Mouse (Mus musculus) T-helper 2 cell (primary cell): Measurements from ENCODE around the gene Polr3h.

Source experiments
- in situ Hi-C: fragments of 300-600 bp; cut with MboI, MseI; formaldehyde crosslinking; loops from one replicate; pipeline ENCODE4 v1.15.1; 2025; ENCODE audit warnings: high pct_unique_total_duplicates

The Polr3h gene

DNA sequence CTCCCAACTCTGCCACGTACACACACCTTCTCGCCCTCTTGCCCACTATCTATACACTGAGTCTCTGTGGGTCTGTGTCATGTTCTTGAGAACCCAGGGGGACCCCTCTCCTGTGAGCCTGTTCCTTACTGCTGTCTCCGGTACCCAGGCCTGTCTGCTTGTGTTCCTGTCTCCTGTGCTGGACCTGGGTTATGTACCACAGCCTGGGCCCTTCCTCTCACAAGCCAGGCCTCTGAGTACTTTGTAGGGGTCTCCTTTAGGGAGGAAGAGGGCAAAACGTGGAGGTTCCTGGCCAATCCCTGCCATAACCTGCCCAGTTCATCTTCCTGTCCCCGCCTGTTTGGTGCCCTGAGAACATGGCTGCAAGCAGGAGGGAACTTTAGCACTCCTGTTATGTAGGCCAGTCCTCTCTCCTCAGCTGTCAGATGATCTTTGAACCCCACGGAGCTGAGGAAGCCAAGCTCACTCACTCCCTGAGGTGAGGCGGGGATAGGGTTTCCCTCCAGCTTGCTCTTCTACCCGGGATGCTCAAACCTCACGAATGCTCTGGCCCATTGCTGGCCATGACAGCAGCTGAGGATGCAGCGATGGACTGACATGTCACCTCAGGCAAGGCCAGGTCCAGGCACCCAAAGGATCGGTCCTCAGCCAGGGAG, 23.6 kb upstream of the Polr3h start:
- in situ Hi-C loops, result loop anchor here (5.0 kb wide), 1 partner anchor 43 kb away; no protein-coding TSS in a partner anchor

DNA sequence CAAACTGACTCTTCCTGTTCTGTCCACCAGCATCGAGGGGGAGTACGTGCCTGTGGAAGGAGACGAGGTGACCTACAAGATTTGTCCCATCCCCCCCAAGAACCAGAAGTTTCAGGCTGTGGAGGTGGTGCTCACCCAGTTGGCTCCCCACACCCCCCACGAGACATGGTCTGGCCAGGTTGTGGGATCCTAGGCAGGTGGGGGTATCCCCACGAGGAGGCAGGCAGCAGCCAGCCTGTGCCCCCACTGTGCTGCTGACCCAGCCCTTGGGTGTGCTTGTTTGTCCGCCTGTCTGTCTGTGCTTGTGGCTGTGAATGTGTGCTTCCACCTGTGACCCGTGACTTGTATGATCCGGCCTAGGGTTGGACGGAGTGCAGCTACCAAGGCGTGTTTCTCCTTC, 23.0 kb upstream of the Polr3h start:
- in situ Hi-C loops, result no loop called here

GRCm38 (mm10) chr15:81943176-81943749, 17.2 kb upstream of the Polr3h start:
- in situ Hi-C loops, result no loop called here

DNA sequence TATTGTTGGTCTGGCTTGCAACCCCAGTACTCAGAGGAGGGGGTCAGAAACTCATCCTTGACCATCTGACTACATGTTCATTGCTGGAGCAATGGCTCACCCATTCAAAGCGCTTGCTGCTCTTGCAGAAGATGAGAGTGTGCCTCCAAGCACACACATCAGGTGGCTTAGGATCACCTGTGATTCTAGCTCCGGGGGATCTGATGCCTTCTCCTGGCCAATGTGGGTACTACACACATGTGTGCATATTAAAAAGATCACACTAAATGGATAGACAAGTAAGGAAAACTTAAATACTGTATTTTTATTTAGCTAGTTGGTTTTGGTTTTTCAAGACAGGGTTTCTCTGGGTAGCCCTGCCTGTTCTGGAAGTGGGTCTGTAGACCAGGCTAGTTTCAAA, 15.0 kb upstream of the Polr3h start:
- in situ Hi-C loops, result no loop called here

DNA sequence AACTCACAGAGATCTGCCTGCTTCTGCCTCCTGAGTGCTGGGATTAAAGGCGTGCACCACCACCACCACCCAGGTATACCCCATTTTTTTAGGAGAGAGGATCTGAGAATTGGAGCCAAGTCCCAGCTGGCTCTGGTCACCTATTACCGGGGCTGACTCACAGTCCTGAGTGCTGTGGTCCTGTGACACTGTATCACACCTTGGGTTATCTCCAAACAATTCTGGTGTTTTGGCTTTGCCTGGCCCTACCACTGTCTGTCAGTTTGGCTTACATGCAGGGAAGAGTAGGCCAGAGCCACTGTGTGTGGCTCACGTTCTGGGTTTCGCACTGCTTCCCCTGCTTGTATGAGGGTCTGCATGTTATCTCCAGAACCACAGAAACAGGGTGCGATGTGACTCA, 14.2 kb upstream of the Polr3h start:
- in situ Hi-C loops, result no loop called here

DNA sequence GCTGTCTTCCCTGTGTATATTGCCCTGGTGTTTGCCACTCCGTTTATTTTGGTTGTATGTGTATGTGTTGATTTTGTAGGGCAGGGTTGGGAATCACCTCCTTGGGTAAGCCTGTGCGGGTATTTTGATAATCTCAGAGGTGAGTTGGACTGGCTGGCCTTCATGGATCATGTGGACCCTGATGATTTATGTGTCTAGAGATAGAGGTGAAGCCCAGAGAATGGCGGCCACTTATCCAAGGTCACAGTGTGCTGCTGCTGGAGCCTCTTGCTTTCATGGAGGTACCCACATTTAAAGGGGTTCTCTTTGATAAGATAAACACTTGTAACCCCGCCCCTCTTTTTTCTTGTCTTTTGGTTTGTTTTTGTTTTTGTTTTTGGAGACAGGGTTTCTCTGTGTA, 13.7 kb upstream of the Polr3h start:
- in situ Hi-C loops, result no loop called here

DNA sequence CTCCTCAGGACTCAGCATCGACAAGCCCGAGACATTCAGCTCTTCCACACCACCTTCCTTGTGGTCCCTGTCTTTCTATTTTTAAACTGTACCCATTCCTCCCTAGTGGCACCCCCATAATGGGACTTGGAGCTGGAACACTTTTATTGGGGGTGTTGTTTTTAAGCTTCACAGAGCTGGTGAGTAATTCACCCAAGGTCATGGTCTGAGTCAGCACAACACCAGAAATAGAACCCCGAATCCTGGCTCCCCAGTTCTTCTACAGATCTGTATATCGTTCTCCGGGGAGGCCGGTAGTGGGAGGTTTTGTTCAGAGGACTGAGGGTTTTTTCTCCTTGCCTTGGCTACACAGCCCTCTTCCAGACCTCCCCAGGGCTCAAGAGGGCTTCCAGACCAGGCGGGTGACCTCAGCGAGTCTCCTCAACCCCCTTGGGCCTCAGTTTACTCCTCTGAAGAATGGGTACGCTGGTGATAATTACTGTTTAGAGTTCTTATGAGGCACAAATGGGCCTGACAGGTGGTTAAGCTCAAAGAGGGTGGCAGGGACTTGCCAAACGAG, 13.2 kb upstream of the Polr3h start:
- in situ Hi-C loops, result no loop called here

DNA sequence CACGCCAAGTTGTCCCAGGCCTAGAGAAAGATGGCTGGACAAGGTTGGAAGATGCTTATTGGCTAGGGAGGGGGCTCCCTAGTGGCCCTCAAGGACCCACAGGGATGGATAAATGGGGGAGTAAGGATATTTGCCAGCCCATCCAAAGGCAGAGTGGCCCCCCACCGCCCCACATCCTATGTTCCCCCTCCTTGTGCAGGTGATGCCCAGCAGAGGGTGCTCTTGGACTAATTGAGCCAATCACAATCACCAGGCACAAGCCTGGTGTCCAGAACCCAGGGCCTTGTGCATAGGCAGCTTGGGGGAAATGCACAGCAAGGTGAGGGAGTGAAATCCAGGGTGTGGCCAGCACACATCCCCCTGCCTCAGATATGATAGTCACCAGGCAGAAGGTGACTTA, 12.2 kb upstream of the Polr3h start:
- in situ Hi-C loops, result no loop called here

GRCm38 (mm10) chr15:81937098-81937972, 11.3 kb upstream of the Polr3h start:
- in situ Hi-C loops, result no loop called here

- in situ Hi-C loops, result no loop called here
Observed at GRCm38 (mm10) chr15:81936679-81937078, 10.6 kb upstream of the Polr3h start, which contains the start of gene Csdc2. Csdc2 (plus strand) TSS chr15:81936759.

DNA sequence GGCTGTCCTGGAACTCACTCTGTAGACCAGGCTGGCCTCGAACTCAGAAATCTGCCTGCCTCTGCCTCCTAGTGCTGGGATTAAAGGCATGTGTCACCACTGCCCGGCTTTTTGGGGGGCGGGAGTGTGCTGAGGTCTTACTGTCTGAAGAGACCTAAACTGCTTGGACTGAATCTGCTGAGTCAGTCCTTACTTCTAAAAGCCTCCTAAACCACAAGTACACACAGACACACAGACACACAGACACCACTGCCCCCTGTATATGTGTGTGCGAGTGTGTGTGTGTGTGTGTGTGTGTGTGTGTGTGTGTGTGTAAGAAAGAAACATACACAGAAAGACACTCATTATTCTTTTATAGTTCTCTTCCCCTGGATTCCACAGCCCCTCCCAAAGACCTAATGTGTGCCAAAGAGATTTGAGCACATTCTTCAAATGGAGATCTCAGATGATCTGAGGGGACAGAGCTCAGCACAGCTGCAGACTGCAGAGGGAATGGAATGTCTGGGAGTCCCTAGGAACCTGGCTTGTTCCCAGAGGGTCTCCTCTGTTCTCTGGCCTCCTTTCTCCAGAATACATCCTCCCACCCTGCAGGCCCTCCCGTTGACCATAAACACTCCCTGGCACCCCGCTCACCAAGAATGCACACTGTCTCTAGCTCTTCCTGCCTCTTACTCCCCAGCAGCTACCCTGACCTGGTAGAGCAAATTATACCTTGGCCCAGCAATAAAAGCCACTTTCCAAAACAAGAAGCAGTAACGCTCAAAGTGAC, 10.0 kb upstream of the Polr3h start:
- in situ Hi-C loops, result no loop called here

GRCm38 (mm10) chr15:81933986-81934385, 7.9 kb upstream of the Polr3h start:
- in situ Hi-C loops, result no loop called here

DNA sequence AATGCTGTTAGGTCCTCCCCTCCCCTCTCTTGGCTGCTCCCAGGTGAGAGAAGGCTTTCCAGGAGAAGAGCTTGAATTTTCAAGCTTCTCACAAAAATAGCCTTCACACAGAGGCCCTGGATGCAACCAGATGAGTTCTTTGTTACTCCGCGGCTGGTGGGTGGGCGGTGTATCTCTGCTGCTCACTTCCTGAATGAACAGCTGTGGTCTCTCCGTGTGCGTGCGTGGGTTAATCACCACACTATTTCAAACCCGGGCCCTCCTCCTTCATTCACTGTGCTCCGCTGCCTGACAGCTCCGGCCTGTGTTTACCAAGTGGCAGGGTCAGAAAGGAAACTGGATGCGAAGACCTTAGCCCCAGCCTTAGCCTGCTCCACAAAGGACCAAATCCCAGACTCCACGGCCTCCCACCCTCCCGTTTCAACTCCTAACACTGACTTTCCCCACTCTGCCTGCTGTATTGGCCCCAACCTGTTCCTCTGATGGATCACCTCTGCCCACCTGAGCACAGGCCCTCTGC, 7.0 kb upstream of the Polr3h start:
- in situ Hi-C loops, result no loop called here

DNA sequence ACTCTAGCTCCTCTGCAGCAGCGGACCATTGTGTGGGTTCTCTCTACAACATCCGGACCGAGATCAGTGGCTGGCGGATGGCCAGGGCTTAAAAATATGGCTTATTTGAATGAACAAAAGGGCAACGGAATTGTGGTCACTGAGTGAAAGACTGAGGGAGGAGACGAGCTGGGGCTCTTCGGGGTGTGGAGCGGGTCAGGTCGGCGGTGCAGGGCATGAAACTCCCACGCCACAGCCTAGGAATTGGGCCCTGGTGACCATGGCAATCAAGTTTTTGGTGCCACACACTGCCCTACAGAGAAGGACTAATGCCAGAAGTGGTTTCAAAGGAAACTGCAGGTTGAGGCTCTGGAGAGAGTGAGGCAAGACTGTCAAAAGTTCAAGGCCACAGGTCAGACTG, 2.2 kb upstream of the Polr3h start:
- in situ Hi-C loops, result no loop called here

DNA sequence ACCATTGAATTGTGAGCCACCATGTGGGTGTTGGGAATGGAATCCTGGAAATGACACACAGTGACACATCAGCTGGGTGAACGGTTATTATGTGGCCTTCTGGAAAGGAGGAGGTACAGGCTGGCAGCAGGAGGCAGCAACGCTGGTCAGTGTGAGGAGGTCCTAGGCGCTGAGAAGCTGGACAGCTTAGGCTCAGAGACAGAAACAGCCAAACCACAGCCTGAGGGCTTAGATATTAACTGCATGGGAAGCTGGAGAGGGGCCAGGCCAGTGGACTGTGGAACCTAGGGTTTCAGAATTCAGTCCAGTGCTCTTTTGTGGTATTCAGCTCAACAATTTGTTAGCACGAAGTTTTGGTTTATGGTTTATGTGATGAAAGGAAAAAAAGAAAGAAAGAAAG, 1.7 kb upstream of the Polr3h start:
- in situ Hi-C loops, result no loop called here

GRCm38 (mm10) chr15:81926446-81926822, 394 bp upstream of the Polr3h start:
- in situ Hi-C loops, result no loop called here

DNA sequence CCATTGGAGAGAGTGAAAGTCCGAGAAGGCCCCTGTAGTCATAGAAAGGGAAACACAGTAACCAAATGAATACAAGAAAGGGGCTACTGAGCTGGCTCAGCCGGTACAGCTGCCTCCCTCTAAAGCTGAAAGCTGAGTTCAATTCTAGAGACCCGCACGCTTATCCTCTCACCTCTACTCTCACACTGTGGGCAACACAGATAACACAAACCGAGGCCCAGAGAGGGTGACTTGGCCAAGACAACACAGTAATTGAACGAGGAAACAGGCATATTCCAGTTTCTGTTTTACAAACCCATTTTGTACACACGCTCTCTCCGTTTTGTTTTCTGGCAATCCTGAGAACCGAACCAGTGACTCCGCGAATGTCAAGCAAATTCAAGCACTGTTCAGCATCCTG, 1.1 kb downstream of the Polr3h start:
- in situ Hi-C loops, result no loop called here

- in situ Hi-C loops, result no loop called here
Observed at GRCm38 (mm10) chr15:81921255-81921654, 4.8 kb downstream of the Polr3h start.

DNA sequence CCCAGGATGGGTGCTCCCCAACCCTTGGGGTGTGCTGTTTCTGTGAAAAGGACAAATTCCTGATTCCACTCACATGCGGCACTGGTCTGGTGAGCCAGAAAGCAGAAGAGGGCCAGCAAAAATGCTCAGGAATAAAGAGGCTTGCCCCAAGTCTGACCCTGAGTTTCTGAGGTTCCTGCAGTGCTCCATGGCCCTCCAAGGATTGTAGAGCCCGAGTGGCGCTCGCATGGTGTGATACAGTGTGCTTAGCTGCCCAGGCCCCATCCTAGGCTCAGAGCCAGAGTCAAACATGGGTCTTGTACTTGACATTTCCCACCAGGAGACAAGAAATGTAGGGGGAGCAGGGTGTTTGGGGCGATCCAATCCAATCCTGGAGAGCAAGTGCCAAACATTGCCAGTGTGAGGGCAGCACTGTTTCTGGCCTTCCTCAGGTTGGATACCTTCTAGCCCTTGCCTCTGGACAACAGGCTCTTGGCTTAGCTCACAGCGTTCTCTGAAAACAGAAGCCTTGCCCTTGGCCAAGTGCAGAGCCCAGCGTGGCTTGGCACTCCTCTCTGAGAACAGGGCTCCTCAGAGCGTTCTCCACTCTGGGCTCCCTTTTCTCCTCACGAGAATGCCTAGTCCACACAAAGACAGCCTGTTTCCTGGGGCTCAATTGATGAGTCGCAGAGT, 5.4 kb downstream of the Polr3h start:
- in situ Hi-C loops, result no loop called here

GRCm38 (mm10) chr15:81919062-81919461, 7.0 kb downstream of the Polr3h start:
- in situ Hi-C loops, result no loop called here
